Mouse (Mus musculus) thymus, adult 2 months (tissue): ENCODE data around the gene Spata17.

Experiments
- CTCF ChIP-seq: fragments of 200-500 bp; IDR thresholded peaks from 2 replicates; pipeline ENCODE4 v1.5.1; 2012; ENCODE audit warnings: mild to moderate bottlenecking, control low read depth, low read length, moderate library complexity, borderline replicate concordance; ENCODE audit not compliant: control insufficient read depth, poor library complexity, insufficient read depth; ENCODE audit errors: extremely low read depth
- POLR2A ChIP-seq: fragments of 200-500 bp; IDR thresholded peaks from 2 replicates; pipeline ENCODE4 v1.6.1; 2012; ENCODE audit warnings: mild to moderate bottlenecking, low read length, control low read depth, moderate library complexity; ENCODE audit not compliant: control insufficient read depth, poor library complexity, insufficient read depth; ENCODE audit errors: extremely low read depth

- TF ChIP-seq POLR2A (no peak), CTCF (no peak)
These were observed 129.2 kb downstream of the Spata17 start for GRCm38 (mm10) chr1:187086027-187086426.
